Mouse (Mus musculus) left cerebral cortex, adult 8-10 months (tissue): ENCODE data around the gene Mlc1. TPM values are rescaled to one million over a fixed set of nuclear protein-coding genes. Genes with fewer than 3 reads are reported as not detected.

Experiments used
- DNase-seq, 2 experiments: peaks; one replicate each; pipeline ENCODE4 v3.0.0; 2022; ENCODE audit warnings: low spot score in 2 of 2
- total RNA-seq, 4 experiments: library from RNA; stranded (reverse); gene quantifications; 2 replicates each; pipeline ENCODE4 v1.2.4; 2022

The Mlc1 gene
- 100 to 1,000 TPM; 112 to 127 (median 115) TPM for total RNA-seq

DNA sequence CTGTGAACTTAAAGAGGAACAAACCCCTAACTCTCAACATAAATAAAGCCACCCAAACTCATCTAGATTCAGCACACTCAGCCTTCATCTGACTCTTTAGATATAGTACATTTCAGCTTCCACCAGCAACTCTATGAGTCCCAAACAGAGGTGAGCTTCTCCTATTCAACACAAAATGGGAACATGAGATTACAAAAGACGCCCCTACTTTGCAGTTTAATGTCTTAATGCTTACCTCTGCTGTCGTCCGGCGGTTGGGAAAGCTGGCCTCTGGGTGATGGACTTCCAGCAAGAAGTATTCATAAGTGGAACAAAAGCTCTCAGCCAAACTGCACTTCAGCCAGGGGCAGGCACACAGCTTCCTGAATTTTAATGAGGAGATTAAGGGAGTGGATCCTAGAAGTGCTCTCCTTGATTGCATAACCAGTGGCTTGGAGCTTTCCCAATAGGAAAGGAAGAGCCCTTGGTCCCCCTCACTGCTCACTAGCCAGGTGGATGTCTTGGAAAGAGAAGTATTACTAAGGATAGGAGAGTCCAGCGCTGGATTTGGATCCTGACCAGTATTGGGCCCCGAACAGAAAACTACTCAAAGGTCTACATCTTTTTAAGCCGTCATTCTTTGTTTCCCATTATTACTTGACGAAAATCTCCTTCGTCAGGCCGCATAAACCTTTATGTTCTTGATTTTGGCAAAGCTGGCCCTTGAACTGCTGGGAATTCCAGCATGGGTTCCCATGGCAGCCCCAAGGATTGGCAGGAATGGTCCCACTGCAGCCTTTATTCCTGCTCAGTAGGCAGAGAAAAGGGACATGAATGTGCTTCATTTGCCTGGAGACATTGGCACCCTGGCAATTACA is at the start of gene Mlc1:
TSS of gene Mlc1 (minus strand) at position 727 of the 857 bp plus-strand sequence.
- peak; percentile 13 to 37 for DNase-seq

DNA sequence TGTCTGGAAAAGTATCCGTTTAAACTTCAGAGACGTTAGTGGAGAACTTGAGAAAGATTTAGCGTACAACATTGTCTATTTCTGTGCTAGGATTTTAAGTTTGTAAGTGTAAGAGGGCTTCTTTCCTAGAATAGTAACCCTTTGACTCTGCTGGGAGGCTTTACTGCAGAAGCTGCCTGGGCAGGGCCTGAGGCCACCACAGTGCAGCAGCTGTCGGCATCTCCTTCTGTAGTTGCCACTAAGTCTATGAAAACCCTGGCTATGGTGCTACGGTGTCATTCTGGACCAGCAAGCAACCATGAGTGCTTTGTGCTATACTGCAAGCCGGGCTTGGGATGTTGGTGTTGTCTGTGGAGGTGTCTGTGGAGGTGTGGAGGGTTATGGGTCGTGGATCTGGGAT is 41.7 kb upstream of the Mlc1 start:
- no peak for DNase-seq

DNA sequence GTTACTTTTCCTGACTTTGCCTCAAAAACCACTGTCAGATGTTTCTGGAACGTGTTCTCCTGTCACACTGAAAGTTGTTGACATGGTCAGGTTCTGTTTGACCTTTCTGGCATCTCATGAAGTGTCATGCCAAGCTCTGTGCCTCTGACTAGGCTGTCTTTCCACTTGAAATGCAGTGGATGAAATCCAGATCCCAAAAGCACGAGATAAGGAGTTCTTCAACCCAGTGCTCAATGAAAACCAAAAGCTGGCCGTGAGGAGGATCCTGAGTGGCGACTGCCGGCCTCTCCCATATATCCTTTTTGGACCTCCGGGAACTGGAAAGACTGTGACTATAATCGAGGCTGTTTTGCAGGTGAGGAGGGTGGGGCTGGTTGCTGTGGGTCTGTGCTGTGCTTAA is 41.3 kb upstream of the Mlc1 start:
- DNase-seq, result no peak

DNA sequence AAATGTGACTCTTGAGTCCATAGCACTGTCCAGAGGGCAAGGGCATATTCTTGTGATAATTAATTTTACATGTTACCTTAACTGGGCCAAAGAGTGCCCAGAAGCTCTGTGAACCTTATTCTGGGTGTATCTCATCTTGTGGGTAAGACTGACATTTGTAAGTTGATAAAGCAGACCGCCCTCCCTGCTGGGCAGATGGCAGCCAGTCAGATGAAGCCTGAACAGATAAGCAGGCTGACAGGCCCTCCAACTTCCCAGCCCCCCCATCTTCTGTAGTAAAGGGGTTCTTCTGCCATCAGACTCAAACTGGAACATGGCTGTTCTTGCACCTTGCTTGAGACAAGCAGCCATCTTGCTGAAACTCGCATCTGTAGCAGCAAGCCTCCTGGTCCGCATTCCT is 37.9 kb upstream of the Mlc1 start:
- DNase-seq, result no peak

DNA sequence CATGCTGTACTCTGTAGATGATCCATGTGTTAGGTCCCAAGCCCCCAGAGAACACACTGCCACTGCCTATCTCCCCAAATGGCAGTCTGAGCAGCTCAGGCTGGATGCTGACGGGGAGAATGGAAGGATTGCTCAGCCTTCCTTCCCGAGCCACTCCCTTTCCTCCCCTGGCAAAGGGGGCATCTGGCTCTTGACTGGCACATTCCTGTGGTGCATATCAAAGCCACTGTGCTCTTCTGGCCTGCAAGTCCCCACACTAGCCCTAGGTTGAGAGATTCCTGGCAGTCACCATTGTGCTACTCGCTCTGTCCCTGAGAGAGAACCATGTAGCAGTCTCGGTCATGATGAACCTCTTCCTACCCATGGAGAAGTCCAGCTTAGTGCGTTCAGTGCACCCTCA is 29.0 kb upstream of the Mlc1 start:
- no peak for DNase-seq

DNA sequence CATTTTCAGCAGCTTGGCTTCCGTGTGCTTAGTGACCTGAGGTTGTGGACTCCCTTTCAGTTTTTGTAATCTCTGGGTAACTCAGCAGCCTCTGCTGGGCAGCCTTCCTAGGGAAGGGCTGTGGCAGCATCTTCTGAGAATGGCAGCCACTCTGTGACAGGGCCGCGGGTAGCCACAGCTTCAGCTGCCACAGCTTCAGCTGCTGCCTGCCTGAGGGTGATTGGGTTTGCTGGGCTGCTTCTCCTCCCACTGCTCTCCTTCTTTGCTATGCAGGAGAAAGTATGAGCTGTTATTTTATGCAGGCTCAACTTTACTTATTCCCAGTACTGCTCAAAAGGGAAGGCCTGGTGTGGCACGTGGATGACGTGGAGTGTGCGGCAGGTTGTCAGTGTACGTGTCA is 28.2 kb upstream of the Mlc1 start:
- no peak for DNase-seq

DNA sequence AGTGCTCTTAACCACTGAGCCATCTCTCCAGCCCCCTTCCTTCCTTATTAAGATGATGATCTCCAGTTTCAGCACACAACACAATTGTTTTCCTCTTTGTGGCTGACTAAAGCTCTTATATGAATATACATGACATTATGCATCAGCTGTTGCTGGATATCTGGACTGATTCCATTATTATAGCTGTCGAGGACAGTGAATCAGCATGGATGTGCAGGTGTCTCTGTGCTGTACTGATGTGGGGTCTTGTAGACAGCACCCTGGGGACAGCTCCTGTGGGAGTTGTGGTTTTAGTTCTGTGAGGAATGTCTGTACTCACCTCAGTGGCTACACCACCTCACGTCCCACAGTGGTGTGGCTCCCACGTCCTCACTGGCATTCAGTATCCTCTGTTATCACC is 22.4 kb upstream of the Mlc1 start:
- DNase-seq, result no peak

DNA sequence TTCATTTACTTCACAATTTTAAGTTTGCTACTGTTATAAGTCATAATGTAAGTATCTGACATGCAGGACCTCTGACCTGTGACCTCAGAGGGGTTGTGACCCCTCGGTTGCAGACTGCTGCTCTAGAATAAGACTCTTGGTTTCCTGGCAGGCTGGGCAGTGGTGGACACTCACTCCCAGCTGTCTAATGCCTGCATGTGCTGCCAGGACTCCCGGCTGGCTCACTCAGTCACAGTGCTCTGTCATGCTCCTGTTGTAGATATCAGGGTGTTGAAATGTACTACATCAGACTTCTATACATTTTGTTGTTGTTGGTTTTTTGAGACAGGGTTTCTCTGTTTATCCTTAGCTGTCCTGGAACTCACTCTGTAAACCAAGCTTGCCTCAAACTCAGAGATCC is 21.6 kb upstream of the Mlc1 start:
- DNase-seq, result no peak

DNA sequence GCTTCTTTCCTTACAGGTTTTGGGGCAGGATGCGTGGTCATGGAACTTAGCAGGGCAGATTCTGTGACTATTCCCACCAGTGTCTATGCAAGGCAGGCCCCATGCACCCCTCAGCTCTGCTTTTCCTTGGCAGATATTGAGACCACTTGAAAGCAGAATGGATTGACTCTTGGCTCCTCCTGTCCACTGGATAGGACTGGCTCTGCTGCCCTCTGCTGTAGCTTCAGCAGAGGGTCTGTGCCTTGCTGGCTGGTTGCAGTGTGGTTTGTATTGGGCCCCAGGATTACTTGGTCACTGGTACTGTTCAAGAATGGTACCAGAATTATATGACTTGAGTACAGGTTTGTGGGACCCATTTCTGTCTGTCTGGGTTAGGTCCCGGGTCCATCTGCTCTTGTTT is 20.3 kb upstream of the Mlc1 start:
- no peak for DNase-seq

DNA sequence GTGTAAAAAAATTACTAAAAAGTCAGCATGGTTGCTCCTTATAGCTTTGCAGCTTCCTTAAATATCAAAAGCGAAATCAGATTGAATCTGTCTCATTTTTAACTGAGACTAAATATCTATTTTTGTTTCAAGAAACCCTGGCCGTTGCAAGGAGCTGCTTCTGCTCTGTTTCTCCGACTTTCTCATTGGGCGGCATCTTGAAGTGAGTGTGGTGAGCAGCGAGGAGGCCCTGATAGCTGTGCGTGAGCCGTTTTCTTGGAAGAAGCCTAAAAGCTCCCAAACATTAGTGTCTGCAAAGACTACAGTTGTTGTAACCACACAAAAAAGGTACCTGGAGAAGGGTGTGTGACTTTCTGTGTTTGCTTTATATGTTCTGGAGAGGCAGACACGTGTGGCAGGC is 19.8 kb upstream of the Mlc1 start:
- no peak for DNase-seq

DNA sequence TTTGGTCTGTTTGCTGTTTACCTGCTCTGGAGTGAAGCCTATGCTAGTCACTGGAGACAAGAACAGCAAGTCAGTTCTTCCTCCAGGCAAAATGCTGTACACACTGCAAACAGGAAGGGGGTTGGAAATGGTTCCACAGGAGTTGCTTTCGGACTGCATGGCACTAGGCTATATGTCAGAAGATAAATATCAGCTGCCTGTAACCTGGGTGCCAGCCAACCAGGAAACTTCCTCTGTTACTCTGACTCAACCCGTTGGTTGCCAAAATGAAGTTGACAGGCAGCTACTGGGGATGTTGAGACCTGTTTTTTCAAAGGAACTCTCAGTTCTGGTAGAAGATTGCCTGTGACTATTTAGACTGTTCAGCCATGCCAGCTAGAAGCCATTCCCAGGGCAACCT is 10.4 kb upstream of the Mlc1 start:
- DNase-seq, result no peak

DNA sequence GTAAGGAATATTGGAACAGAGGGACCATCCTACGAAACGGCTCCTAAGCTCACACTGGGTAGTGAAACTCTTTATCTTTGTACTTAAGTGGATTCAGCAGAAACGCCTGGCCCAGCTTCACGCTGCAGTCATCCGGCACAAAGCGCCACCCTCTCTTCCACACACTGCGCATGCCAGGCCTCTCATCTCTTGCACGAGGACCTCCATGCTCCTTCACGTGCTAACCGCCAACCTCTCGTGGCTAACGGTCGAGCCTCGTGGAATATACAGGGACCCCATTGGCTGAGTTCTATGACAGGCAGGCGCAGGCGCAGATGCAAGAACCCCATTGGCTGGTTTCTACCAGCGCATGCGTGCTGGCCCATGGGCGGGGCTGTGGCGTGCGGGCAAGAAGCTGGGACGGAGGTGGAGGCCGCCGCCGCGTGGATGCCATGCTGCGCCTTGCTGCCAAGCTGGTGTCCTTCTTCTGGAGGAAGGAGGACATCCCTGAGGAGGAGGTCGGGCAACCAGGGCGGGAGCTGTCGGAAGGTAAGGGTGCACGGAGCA is 3.8 kb upstream of the Mlc1 start, which contains the start of gene Mov10l1:
TSS of gene Mov10l1 (plus strand) at position 376 of the 546 bp plus-strand sequence.
- DNase-seq, result no peak

DNA sequence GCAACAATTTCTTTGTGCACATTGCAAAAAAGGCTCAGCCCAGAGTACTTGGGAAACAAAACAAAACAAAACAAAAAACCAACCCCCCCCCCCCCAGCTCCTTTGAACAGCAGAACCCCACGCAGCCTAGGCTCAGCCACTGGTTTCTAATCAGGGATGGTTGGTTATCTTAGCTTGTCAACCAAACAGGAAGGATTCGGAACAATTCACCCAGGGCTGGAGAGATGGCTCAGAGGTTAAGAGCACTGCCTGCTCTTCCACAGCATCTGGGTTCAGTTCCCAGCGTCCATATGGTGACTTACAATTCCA is 285 bp upstream of the Mlc1 start:
- DNase-seq, result no peak

DNA sequence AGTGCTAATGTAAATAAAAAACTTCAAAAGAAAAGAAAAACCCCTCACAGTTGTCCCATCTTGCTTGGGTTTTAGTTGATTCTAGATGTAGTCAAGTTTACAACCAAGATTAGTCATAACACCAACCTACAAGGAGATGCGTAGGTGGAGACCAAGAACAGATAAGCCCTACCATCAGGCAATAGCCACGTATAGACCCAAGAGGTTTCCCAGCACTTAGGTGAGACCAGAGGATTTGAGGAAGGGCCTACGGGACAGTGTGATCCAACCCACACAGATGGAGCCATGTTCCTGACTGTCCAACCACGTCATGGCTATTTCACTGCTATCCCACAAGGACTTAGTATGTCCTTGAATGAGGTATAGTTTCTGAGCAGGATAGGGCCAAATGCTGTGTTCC is 6.5 kb downstream of the Mlc1 start:
- no peak for DNase-seq

DNA sequence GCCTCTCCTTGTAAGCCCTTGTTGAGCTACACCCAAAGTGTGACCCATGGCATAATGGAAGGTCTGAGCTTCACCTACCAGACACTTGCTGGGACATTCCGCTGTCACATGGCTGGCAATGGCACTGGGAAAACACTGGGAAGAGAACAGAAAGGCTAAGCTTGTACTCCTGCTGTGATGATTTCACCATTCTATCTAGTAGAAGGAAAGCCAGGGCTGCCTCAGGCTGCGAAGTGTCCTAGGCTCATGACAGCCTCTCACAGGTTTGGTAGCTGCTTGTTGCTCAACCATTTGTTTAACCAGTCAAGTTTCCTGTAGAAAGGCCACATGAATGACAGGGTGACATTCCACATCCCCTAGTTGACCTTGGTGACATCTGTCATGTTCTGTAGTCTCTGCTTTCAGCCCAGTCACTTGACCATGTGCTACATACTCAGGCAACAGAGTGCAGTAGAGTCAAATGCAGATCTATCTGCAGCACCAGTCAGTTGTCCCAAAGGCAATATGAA is 14.7 kb downstream of the Mlc1 start:
- no peak for DNase-seq

DNA sequence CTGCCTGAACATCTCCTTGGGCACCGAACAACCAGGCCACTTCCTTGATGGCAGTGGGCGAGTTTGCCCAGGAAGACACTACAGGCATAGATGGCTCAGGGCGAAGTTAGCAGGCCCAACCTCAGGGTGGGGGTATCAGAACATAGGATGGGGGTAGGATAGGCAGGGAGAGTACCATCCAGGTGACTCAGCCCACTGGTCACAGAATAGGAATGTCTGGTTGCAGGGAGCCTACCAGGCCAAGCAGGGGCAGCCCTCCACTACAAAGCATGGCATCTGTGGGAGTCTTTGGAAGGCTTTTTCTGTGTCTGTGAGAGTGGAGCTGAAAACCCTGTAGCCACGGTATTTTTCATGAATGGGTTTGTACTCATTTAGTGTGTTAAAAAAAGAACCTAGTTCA is 21.3 kb downstream of the Mlc1 start:
- no peak for DNase-seq

DNA sequence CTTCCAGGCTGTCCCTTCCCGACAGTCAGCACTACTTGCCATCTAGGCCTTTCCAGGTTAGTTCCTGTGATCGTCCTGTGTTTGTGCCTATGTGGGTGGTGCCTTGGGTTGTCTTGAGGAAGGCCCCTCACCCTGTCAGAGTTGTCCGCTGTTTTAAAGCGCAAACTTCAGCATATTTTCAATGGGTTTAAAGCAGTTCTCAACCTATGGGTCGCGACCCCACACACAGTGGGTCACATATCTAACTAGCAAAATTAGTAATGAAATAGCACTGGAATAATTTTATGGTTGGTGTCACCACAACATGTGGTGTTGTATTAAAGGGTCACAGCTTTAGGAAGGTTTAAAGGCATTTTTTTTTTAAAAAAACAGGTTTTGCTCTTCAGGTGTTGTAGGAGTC is 23.5 kb downstream of the Mlc1 start:
- DNase-seq, result no peak

DNA sequence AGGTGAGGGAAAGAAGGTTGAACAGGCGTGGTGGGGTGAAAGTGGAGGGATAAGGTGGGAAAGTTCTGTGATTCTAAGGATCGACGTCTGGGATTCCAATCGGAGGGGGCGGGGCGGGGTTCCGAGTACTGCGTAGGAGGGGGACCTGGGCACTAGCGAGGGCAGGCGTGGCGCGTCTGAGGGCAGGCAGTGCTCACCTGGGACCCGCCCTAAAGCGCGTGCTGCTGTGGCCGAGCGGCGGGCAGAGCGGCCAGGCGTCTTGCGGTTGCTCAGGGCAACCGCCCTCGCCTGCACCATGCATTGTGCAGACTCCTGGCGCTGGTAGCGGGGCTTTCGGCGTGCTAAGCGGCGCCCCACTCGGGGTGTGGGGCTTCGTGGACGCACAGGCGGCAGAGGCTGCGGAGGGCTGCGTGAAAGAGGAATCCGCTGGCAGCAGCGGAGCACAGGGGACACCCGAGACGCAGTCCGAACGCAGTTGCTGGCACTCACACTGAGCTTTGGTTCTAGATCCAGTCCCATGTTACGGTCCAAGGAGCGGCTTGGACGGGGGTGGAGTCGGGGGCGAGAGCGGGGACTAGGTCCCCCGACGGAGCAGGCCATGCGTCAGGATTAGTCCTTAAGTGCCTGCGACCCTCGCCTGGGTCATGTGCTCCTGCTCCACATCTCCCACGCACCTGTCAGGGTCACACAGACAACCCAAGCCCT is 24.3 kb downstream of the Mlc1 start, which contains the start of gene Ttll8:
TSS of gene Ttll8 (minus strand) at position 51 of the 705 bp plus-strand sequence.
- no peak for DNase-seq

DNA sequence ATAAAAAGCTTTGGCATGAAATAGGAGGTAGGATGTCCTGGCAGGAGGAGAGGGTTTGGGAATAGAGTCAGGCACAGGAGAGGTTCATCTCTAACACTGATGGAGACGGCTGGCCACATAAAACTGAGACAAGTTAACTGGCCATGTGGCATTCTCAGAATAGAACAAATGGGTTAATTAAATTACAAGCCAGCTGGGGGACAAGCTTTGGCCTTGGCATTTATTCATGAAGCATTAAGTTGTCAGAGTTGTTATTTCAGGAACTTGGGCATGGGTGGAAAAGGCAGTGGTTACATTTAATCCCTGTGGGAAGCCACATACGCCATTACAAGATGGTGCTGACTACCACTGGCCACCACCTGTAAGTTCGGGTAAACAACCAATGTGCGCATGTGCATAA is 27.6 kb downstream of the Mlc1 start:
- no peak for DNase-seq

DNA sequence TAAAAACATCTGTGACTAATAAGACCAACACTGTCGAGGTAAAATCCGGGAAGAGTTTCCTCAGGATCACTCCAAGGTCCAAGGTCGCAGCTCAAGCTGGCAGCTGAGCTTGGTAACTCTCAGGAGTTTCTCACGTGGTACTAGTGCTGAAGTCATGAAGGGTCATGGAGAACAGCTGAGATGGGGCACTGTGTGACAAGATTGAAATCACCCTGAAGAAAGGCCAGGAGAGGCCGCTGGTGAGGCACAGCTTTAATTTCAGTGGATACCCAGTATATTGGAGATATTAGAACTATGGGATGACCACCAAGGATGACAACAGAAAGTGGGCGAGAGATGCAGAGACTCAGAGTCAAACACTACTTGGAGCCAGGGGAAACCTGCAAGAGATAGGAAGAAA is 32.0 kb downstream of the Mlc1 start:
- no peak for DNase-seq

DNA sequence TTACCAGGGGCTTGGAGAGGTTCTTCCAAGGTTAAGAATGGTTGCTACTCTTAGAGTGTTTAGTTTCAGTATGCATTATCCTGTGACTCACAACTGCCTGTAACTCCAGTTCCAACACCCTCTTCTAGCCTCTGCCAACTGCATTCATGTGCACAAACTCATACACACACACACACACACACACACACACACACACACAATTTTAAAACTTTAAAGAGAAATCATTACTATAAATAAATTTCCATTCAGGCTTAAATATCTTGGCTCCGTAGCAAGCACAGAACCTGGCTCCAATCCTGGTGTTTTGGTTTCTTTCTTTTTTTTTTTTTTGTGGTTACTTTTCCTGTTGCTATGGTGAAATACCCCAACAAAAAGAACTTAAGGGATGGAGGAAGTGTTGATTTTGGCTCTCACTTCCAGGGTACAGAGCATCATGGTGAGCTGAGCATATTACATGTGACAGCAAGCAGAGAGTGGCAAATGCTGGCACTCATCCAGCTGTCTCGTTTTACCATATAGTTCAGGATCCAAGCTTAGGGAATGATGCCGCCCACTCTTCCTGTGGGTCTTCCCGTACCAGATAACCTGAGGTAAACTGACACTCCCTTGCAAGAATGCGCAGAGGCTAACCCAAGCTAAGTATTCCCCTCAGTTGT is 34.8 kb downstream of the Mlc1 start:
- no peak for DNase-seq

DNA sequence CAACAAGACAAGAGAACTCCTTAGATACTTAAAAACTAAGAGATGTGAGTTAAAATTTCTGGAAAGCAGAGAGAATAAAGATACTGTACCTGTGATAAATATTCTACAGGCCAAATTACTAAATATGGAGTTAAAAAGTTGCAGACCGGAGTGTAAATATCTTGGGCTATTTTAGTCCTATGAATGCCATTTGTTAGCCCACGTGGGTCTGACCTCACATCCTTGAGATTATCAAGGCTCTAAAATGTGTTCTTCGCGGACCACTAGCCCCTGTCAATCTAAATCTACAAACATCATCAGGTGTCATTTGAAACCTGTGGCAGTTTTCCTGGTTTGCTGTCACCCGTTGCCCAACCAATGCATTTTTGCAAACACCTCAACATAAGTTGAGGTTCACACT is 36.0 kb downstream of the Mlc1 start:
- DNase-seq, result no peak
